ENCODE assay signal across 8 mouse cellular contexts in genomic region chr5:120211182-120211581, GRCm38 (mm10).
DNase-seq lines count a peak whose midpoint lies in the region; ATAC-seq and TF ChIP-seq lines count a peak whose summit lies in the region.

No protein-coding gene starts in this region.

- H3K9ac ChIP-seq in embryonic facial prominence, embryonic 14.5 days (ENCODE audit: low read depth, low read length), result no peak overlapping the region
- peak overlapping the region; percentile 43; the same call in 1 of the 2 replicates for H3K9ac ChIP-seq in hindbrain, embryonic 13.5 days
- H3K9ac ChIP-seq in limb, embryonic 14.5 days (ENCODE audit: low read depth, low read length, severe bottlenecking), result peak overlapping the region; percentile 31
- H3K9ac ChIP-seq in neural tube, embryonic 15.5 days (replicated peaks), result no peak overlapping the region

- TF ChIP-seq POLR2A in limb, embryonic 14.5 days (IDR thresholded peaks at IDR 0.05; ENCODE audit: borderline replicate concordance, extremely low read depth, insufficient read depth, insufficient read length), result no peak

- no peak for DNase-seq in heart, embryonic 10.5 days (ENCODE audit: low spot score)
- DNase-seq in heart, adult 9 months (ENCODE audit: low spot score in 2 of 2), result no peak
- DNase-seq in R1 (ENCODE audit: low read depth, low spot score), result peak; percentile 38
- DNase-seq in embryonic facial prominence, embryonic 14.5 days (ENCODE audit: low spot score), result no peak
- DNase-seq in limb, embryonic 14.5 days (ENCODE audit: low spot score), result no peak

- 5% methylated on average over 17 of the region's 17 CpGs for WGBS in heart, embryonic 10.5 days
- WGBS in embryonic facial prominence, embryonic 14.5 days, result 5% methylated on average over 17 of the region's 17 CpGs
- WGBS in hindbrain, embryonic 13.5 days, result 6% methylated on average over 17 of the region's 17 CpGs
- WGBS in limb, embryonic 14.5 days, result 4% methylated on average over 17 of the region's 17 CpGs
- 14% methylated on average over 17 of the region's 17 CpGs for WGBS in neural tube, embryonic 15.5 days

- peak overlapping the region; percentile 46 for H3K4me3 ChIP-seq in heart, embryonic 10.5 days
- H3K4me3 ChIP-seq in embryonic facial prominence, embryonic 14.5 days (ENCODE audit: low read depth, low read length), result peak overlapping the region; percentile 20
- H3K4me3 ChIP-seq in hindbrain, embryonic 13.5 days, result no peak overlapping the region
- peak overlapping the region; percentile 18 for H3K4me3 ChIP-seq in limb, embryonic 14.5 days (replicated peaks; ENCODE audit: low read length)
- no peak overlapping the region for H3K4me3 ChIP-seq in neural tube, embryonic 15.5 days (replicated peaks)

- peaks cover 66% of the 10 kb centered on the region for H3K27me3 ChIP-seq in heart, embryonic 10.5 days (ENCODE audit: insufficient read depth, poor library complexity, severe bottlenecking)
- peaks cover 15% of the 10 kb centered on the region for H3K27me3 ChIP-seq in embryonic facial prominence, embryonic 14.5 days (replicated peaks; ENCODE audit: control insufficient read depth, insufficient read depth, low read length)
- H3K27me3 ChIP-seq in hindbrain, embryonic 13.5 days, result peaks cover 15% of the 10 kb centered on the region
- H3K27me3 ChIP-seq in limb, embryonic 14.5 days (ENCODE audit: control insufficient read depth, insufficient read depth, low read length), result peaks cover 17% of the 10 kb centered on the region; the same call in 1 of the 2 replicates
- 0 out of 2 replicates have a peak, but pooled peaks cover 2% of the 10 kb centered on the region for H3K27me3 ChIP-seq in neural tube, embryonic 15.5 days (replicated peaks)

- no peaks in the 10 kb centered on the region for H3K36me3 ChIP-seq in heart, embryonic 10.5 days
- no peaks in the 10 kb centered on the region for H3K36me3 ChIP-seq in embryonic facial prominence, embryonic 14.5 days (ENCODE audit: control insufficient read depth, insufficient read depth, low read length)
- no peaks in the 10 kb centered on the region for H3K36me3 ChIP-seq in hindbrain, embryonic 13.5 days
- no peaks in the 10 kb centered on the region for H3K36me3 ChIP-seq in limb, embryonic 14.5 days (ENCODE audit: control insufficient read depth, insufficient read depth, low read length)
- no peaks in the 10 kb centered on the region for H3K36me3 ChIP-seq in neural tube, embryonic 15.5 days

- peaks cover 26% of the 10 kb centered on the region for H3K4me1 ChIP-seq in heart, embryonic 10.5 days
- peaks cover 7% of the 10 kb centered on the region for H3K4me1 ChIP-seq in embryonic facial prominence, embryonic 14.5 days (ENCODE audit: control insufficient read depth, insufficient read depth, low read length)
- H3K4me1 ChIP-seq in hindbrain, embryonic 13.5 days (replicated peaks), result peaks cover 66% of the 10 kb centered on the region
- no peaks in the 10 kb centered on the region for H3K4me1 ChIP-seq in limb, embryonic 14.5 days (ENCODE audit: control insufficient read depth, insufficient read depth, low read length)
- H3K4me1 ChIP-seq in neural tube, embryonic 15.5 days, result peaks cover 36% of the 10 kb centered on the region

- no peaks in the 10 kb centered on the region for H3K9me3 ChIP-seq in heart, embryonic 10.5 days
- no peaks in the 10 kb centered on the region for H3K9me3 ChIP-seq in embryonic facial prominence, embryonic 14.5 days (ENCODE audit: control insufficient read depth, low read length)
- no peaks in the 10 kb centered on the region for H3K9me3 ChIP-seq in hindbrain, embryonic 13.5 days
- H3K9me3 ChIP-seq in limb, embryonic 14.5 days (ENCODE audit: control insufficient read depth, low read length), result no peaks in the 10 kb centered on the region
- no peaks in the 10 kb centered on the region for H3K9me3 ChIP-seq in neural tube, embryonic 15.5 days (replicated peaks)

- 0 out of 2 replicates have a peak overlapping the region, but pooled peaks have one; percentile 7 for H3K27ac ChIP-seq in heart, embryonic 10.5 days
- H3K27ac ChIP-seq in embryonic facial prominence, embryonic 14.5 days (replicated peaks; ENCODE audit: low read depth, low read length), result no peak overlapping the region
- peak overlapping the region; percentile 79 for H3K27ac ChIP-seq in hindbrain, embryonic 13.5 days
- H3K27ac ChIP-seq in limb, embryonic 14.5 days (replicated peaks; ENCODE audit: low read depth, low read length), result no peak overlapping the region
- H3K27ac ChIP-seq in neural tube, embryonic 15.5 days (replicated peaks), result no peak overlapping the region

- H3K4me2 ChIP-seq in embryonic facial prominence, embryonic 14.5 days (ENCODE audit: low read depth, low read length), result peak overlapping the region; percentile 54
- H3K4me2 ChIP-seq in hindbrain, embryonic 13.5 days, result peak overlapping the region; percentile 39
- peak overlapping the region; percentile 40 for H3K4me2 ChIP-seq in limb, embryonic 14.5 days (replicated peaks; ENCODE audit: low read depth, low read length, severe bottlenecking)
- H3K4me2 ChIP-seq in neural tube, embryonic 15.5 days, result peak overlapping the region; percentile 26

- ATAC-seq in embryonic facial prominence, embryonic 14.5 days (ENCODE audit: low read depth), result no peak
- no peak for ATAC-seq in hindbrain, embryonic 13.5 days (ENCODE audit: low FRiP score)
- no peak for ATAC-seq in limb, embryonic 14.5 days (ENCODE audit: low FRiP score, low read depth)
- ATAC-seq in neural tube, embryonic 15.5 days (ENCODE audit: low FRiP score), result no peak
- ATAC-seq in erythroblast, adult 5-6 weeks (replicated peaks; ENCODE audit: low FRiP score, poor library complexity, severe bottlenecking), result no peak

Comparison
In these comparisons a context has a peak if more than half of its experiments do, and no peak if none do; other contexts are left out.
1. H3K27ac ChIP-seq: peak in heart, embryonic 10.5 days (single experiment) and hindbrain, embryonic 13.5 days (single experiment); none in embryonic facial prominence, embryonic 14.5 days (single experiment), limb, embryonic 14.5 days (single experiment) and neural tube, embryonic 15.5 days (single experiment).
2. H3K4me3 ChIP-seq: peak in heart, embryonic 10.5 days (single experiment), embryonic facial prominence, embryonic 14.5 days (single experiment) and limb, embryonic 14.5 days (single experiment); none in hindbrain, embryonic 13.5 days (single experiment) and neural tube, embryonic 15.5 days (single experiment).
3. H3K9ac ChIP-seq: peak in hindbrain, embryonic 13.5 days (single experiment) and limb, embryonic 14.5 days (single experiment); none in embryonic facial prominence, embryonic 14.5 days (single experiment) and neural tube, embryonic 15.5 days (single experiment).
4. Peak in every context shown above with its lines, with median percentiles within 50 percentile points of each other: H3K4me2 ChIP-seq.